Mouse (Mus musculus) left cerebral cortex, postnatal 10 days (tissue): ENCODE results near the gene Htr2a. TPM values are rescaled to one million over a fixed set of nuclear protein-coding genes. Genes with fewer than 3 reads are reported as not detected.

Experiments
- DNase-seq, 2 experiments: peaks; one replicate each; pipeline ENCODE4 v3.0.0; 2021 to 2022; ENCODE audit warnings: low spot score in 2 of 2, mixed read lengths in 1 of 2; ENCODE audit errors: extremely low spot score in 1 of 2
- intact Hi-C: fragments of 180-260 bp; cut with DNase I; formaldehyde crosslinking; loops from one replicate; pipeline ENCODE4 v1.15.1; 2025
- total RNA-seq, 2 experiments: library from RNA; stranded (reverse); gene quantifications; 2 replicates each; pipeline ENCODE4 v1.2.3; 2021

The Htr2a gene
- total RNA-seq: 10 to 100 TPM; 17.0 to 18.8 TPM

DNA sequence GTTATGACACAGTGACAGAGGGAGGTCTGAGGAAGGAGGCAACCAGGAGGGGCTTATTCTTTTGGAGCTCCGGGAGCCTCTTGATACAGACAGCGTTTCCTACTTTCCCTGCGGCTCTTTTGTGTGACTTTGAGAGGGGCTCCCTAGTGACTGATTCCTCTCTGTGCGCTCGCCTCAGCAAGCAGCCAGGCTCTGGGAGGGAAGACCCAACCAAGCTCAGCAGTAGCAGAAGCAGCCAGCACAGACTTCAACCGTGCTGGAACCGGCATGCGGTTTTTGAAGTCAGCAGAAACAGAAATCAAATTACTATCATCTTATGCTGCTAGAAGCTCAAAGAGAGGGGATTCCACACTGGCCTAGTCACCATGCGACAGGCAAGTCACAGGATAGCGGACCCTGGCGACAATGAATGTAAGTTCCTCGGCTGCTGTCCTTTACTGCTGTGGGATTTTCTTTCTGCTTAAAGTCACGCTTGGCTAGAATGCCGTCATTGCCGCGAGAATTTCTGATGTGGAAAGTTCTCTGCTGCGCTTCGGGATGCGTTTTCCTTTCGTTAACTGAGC, at the start of gene Htr2a:
Gene Htr2a (plus strand): TSS at position 22 of the 563 bp plus-strand sequence.
- DNase-seq: no peak
- intact Hi-C loops: loop anchor here (5.0 to 10.0 kb wide), 3 partner anchors 864 to 1066 kb away; no protein-coding TSS in a partner anchor

DNA sequence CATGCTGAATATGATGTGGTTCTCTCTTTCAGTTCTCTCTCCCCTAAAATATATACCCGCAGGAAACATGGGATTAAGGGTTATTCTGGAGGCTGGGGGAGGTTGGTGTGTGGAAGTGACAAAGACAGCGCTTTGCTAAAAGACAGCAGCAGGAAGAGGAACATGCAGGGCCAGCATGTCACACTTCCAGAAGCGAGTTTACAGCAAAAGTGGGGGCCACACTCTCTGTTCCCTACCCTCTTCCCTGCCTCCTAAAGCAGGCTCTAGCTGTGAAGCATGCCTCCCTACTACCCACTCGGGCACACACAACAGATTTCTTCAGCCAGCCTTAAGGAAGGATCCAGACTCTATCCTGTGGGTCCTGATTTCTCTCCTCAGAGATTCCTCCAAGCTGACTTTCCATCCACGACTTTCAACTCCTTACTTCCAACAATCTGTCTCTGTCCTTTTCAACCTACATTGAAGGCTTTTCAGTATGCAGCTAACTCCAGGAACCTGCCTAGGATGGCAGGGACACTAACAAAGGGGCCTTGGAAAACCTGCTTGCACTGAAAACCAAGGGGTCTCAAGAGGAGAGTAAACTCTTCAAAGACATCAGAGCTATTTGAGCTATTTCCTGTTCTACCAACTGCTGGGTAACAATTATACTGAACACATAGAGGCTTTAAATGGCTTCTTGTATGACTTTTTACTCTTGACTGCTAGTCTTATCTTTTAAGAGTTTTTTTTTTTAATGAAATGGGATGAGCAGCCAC, 39.1 kb upstream of the Htr2a start:
- no peak for DNase-seq
- intact Hi-C loops: no loop called here

DNA sequence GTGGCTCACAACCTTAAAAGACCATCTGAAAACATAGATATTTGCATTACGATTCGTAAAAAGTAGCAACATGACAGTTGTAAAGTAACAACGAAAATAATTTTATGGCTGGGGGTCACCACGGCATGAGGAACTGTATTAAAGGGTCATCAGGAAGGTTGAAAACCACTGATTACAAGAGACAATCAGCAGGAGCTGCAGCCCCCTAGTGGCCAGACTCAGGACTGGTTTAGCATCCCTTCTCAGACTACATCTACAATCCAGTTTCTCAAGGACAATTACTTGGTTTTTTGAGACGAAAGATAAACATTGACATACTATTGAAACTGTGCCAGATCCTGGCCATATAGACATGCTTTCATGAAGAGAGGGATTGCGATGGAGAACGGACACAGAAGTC, 38.1 kb upstream of the Htr2a start:
- peak; percentile 3 to 61 for DNase-seq
- intact Hi-C loops: no loop called here

DNA sequence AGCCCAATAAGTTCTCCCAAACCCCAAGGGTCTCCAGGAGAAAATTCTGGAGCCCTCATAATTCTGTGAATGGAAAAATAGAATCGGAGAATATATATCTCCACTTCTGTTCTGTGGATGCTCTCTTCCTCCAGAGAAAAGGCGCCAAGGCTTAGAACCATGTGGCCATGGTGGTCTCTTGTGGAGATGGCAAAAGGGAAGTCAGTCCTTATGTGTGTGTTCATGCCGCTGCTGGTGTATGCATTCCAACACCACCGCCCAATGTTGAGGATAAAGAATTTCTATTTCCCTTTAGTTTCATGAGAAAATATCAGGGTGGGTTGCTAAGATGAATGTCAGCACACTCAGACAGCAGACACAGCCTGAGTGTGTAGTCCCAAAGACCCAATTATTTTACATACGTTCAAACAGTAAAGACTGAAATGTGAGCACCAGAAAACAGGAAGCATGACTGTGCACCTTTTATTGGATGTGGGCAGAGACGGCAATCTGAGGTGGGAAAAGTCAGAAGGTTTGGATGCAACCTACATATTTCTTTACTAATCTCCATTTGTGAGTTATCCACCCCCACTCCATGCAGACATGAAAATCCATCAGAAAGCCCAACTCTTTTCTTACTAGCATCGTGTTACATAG, 37.4 kb upstream of the Htr2a start:
- intact Hi-C loops: no loop called here
- no peak for DNase-seq

DNA sequence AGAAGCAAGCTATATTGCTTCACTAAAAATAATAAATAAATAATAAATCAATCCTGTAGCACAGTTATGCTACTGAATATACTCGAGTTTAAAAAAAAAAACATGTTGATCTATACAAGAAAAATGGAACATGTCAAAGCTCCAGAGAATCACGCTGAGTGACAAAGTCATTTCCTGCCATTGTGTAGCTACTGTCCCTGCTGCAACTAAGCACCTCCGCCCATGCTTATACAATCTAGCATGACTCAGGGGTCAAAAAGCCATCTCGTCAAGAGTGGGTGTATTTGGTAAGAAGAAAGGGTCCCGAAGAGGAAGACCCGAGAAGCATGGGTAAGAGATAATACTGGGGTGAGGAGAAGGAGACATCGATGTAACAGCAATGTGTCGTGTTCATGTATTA, 29.3 kb upstream of the Htr2a start:
- intact Hi-C loops: no loop called here
- DNase-seq: no peak

DNA sequence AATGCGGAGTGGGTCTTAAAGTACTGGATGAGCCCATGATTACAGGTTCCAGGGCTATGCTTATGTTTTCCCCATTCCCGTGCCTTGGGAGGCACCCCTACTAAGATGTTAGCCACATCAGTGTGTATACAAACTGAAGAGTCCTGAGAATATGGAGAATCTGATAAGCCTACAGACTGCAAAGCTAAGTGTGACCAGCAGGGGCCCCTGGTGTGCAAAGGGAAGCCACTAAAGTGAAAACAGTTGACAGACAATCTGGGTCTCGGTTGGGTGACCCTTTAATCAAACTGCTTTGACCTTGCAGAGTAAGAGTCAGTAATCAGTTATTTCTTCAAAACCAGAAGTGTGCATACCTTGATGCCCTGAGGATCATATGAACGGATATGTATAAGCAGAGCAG, 21.8 kb upstream of the Htr2a start:
- no peak for DNase-seq
- intact Hi-C loops: no loop called here

DNA sequence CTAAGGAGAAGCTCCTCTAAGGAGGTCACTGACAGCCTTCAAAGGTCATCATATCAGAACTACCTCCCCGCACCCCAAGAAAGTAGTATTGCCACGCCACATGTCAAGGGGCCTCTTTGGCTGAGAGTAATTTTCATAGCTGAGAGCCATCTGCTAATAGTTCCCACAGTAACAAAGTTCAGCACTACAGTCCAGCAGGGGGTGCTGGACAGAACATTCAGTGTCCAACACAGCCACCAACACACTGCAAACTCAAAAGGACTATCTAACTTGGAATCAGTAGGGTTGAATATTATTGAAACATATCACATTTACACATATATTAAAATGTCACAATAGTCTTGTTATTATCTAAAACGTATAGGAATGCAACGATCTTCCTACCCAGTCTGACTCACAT, 2.6 kb upstream of the Htr2a start:
- intact Hi-C loops: no loop called here
- DNase-seq: no peak

DNA sequence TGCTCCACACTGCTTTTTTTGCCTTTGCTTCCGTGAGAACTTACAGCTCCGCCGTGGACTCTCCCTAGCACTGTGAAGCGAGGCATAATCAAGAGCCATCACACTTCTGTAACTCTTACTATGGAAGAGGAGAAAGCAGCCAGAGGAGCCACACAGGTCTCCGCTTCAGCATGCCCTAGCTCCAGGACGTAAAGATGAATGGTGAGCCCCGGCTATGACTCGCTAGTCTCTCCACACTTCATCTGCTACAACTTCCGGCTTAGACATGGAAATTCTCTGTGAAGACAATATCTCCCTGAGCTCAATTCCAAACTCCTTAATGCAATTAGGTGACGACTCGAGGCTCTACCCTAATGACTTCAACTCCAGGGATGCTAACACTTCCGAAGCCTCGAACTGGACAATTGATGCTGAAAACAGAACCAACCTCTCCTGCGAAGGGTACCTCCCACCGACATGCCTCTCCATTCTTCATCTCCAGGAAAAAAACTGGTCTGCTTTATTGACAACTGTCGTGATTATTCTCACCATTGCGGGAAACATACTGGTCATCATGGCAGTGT, 1.1 kb downstream of the Htr2a start:
- no peak for DNase-seq
- intact Hi-C loops: loop anchor here (5.0 to 10.0 kb wide), 3 partner anchors 864 to 1067 kb away; no protein-coding TSS in a partner anchor

DNA sequence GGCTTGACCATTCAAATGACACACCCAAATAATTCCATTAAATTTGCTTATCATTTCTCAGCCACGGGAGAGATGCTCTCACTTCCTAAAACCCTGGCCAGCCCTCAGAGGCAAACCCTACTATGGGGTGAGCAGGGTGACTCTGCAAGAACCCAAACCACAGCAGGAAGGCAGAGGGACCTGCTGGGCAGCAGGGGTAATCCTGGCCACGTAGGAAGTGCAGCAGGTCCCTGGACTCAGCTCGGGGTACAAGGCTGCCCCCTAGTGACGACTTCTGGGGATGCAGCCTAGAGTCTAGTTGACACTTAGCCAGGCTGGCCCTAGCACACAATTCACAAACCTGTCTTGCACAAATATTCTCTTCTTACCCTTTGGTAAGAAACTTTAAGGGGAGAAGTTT, 2.7 kb downstream of the Htr2a start:
- peak; percentile 72 to 79 for DNase-seq
- intact Hi-C loops: loop anchor here (5.0 to 10.0 kb wide), 3 partner anchors 866 to 1068 kb away; no protein-coding TSS in a partner anchor

DNA sequence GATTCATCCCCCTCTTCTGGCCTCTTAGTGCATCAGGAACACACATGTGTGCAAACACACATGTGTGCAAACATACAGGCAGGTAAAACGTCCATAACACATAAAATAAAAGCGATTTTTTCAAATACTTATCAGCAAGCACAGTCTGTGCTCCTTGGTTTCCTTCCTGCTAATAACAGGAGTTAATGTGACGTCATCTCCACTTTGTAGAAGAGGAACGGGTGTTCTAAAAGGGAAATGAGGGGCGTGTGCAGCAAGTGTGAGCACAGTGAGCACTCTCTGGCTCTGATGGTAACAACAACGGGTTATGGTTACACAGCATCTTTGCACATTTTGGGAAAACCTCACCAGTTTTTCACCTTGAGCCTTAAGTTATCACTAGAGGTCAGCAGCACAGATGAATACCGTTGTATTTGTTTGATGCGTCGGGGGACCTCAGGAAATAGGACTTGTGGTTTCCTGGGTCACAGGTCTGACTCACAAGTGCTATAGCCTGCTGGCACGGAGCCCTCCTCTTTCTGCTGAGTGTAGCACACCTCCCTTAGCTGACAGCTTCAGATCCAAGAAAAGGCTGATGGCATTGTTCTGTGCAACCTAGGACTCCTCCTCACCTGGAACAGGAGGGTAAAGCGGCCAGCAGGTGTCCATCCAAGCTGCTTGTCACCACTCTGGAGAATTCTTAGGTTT, 5.6 kb downstream of the Htr2a start:
- no peak for DNase-seq
- intact Hi-C loops: loop anchor here (10.0 kb wide), 2 partner anchors 941 to 1071 kb away; no protein-coding TSS in a partner anchor

DNA sequence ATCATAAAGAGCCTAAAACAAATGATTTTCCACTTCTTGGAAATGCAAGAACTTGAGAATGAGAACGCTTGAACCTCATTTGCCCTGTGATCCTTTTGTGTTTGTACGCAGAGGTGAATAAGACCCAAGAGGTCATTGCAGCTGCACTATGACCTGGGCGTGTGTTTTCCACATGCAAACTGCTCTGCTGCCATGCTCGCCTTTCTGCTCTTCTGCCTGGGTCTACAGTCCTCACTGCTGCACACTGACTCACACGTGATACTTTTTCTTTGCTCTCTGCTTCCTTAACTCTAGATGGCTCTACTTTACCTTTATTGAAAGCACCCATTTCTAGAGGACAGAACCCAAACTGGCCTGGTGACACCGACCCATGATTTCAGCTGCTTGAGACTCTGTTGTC, 9.4 kb downstream of the Htr2a start:
- no peak for DNase-seq
- intact Hi-C loops: no loop called here

DNA sequence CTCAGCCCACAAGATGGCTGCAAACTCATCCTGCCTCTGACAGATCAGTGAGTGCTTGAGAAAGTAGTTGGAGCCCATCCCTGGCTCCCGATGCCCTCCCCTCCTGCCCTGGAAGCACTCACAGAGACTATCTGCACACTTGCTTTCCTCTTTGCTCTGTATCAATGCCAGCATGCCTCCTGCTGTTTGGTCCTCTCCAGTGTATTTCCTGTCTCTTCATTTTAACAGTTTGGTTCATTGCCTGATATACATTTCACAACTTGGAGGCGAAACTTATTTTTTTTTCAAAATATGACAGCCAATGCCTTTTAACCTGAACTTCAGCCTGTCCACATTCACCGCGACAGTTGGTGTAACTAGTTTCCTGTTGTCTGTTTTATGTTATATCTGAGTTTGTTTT, 11.0 kb downstream of the Htr2a start:
- DNase-seq: no peak
- intact Hi-C loops: no loop called here

DNA sequence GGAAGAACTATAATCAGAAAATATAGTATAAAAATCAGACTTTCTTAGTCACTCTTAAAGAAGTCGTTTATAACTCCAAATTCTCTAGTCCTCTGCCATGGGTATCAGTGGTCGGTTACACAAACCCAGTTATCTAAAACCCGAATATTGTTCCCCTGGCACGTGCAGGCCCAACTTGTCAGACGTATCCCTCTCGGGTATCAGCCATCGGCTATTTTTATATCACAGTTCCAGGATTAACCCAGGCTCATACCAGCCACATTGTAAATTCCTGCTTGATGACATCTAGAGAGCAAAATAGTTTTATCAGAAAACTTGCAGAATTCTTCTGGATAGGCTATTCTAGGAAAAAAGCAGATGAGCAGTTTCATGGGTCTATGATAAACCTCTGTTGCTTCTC, 16.6 kb downstream of the Htr2a start:
- intact Hi-C loops: no loop called here
- DNase-seq: no peak

DNA sequence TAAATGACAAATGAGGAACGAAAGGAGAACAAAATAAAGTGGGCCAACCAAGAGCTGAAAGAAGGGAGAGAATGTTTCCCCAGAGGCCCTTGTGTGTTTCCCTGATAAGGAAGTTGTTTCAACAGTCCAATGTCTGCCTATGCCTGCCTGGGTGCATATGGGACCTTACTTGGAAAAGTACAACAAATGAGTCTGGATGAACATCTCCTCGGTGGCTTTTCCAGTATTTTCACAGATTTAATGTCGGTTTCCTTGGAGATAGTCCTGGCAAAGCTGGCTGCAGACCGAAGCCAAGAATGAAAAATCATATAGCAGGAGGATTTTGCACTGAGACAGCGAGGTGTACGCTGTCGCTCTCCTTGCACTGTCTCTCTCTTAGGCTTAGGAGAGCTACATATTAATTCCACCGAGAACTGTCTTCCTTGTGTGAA, 18.8 kb downstream of the Htr2a start:
- DNase-seq: peak in 1 of 2 experiments; percentile 55
- intact Hi-C loops: no loop called here

DNA sequence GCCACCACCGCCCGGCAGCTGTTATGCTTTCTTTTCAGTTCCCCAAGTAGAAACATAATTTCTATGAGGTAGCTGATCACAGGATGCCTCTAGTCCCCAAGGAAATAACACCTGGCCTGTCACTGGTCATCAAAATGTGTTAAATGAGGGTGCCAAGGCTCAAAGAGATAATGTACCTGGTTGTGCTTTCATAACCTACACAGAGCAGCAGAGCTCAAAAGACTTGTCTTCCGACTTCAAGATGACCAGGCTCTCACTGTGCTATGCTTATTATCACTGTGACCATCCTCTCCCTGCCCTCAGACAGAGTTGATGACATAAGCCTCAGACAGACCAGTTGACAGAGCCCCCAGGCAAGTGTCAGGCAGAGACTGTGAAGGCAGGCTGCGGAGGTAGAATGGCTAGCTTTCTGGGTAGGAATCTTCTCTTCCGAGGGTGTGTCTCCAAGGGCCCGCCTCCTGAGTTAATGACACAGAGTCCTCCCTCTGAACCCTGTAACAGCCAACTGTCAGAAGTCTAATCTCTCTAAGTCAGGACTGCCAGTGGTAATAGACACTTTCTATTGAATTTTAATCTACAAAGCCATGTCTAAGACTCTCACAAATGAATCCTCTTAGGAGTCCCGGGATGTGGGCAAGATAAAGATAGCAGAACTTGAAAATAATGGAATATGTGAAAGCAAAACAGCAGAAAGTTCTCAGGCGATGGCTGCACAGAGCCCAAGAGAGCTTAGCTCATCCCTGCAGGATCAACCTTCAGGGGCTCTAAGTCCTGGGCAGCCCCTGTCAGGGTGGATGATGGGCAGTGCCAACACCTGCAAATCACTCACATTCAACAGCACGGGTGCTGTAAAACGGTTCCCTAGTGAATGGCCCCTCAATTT, 31.7 kb downstream of the Htr2a start:
- DNase-seq: no peak
- intact Hi-C loops: no loop called here

DNA sequence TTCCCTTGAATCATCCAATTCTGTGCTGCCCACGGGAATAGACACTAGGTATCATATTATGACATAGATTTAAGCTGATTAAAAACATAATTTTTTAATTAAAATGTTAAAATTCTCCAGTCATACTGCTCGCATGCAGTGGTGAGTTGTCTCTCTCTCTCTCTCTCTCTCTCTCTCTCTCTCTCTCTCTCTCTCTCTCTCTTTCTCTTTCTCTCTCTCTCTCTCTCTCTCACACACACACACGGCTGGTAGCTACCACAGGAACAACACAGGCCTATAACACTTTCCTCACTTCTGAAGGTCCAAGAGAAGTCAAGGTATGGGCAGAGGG, 32.3 kb downstream of the Htr2a start:
- no peak for DNase-seq
- intact Hi-C loops: no loop called here

DNA sequence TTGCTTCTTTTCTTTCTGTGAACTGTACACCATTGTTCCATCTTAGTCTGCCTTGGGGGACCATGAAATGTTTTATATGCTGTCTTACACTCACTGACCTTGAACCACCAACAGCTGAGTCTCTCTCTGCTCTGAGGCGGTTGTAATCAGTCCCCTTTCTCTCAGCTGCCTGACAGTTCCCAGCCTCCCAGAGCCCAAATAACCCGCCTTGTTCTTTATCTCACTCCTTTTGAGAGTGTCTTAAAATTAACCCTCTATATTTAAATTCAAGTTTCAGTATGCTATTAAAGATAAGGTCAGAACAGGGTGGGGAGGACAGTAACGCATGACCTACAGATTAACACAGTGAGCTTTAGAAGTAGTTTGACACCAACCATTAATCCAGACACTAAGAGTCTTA, 32.9 kb downstream of the Htr2a start:
- intact Hi-C loops: no loop called here
- DNase-seq: no peak

DNA sequence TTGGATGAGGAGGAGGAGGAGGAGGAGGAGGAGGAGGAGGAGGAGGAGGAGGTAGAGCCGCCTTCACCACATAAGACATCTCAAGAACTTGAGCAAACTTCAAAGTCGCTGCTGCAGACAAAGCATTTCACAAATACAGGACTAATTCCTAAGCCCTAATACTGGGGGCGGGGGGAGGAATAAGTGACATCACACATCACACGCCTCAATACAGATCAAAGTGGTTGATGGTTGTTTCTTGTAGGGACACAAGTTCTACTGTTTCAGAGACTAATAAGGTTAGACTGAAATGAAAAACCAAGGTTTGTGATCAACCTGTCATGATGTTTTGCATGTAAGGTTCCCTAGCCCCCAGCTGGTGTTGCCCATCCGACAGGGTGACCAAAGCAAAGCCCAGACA, 39.2 kb downstream of the Htr2a start:
- no peak for DNase-seq
- intact Hi-C loops: no loop called here
